Mouse (Mus musculus) cortical plate, adult 2 months (tissue): ENCODE results near the gene Klhl9. TPM values are rescaled to one million over a fixed set of nuclear protein-coding genes. Genes with fewer than 3 reads are reported as not detected.
A peak's percentile ranks its signal among the peaks of the same experiment; 100 is the strongest.

ENCODE experiments used
- H3K27ac ChIP-seq: fragments of 200-500 bp; 2 replicates; pipeline ENCODE4 v1.5.1; 2012; ENCODE audit warnings: low read length, control low read depth, inconsistent platforms; ENCODE audit not compliant: insufficient read depth
- H3K4me1 ChIP-seq: fragments of 200-500 bp; 2 replicates; pipeline ENCODE4 v1.6.1; 2011; ENCODE audit warnings: low read length; ENCODE audit not compliant: control insufficient read depth, insufficient read depth
- H3K4me3 ChIP-seq: fragments of 200-500 bp; 2 replicates; pipeline ENCODE4 v1.5.1; 2011; ENCODE audit warnings: mild to moderate bottlenecking, low read length, control low read depth; ENCODE audit not compliant: insufficient read depth
- CTCF ChIP-seq: fragments of 200-500 bp; IDR thresholded peaks from 2 replicates; pipeline ENCODE4 v1.5.1; 2011; ENCODE audit warnings: mild to moderate bottlenecking, control low read depth, low read length; ENCODE audit not compliant: insufficient read depth; ENCODE audit errors: extremely low read depth
- POLR2A ChIP-seq: fragments of 200-500 bp; IDR thresholded peaks from 2 replicates; pipeline ENCODE4 v1.6.1; 2011; ENCODE audit warnings: mild to moderate bottlenecking, low read length, control low read depth; ENCODE audit not compliant: insufficient read depth; ENCODE audit errors: extremely low read depth
- polyA plus RNA-seq: library from polyadenylated mRNA; depleted of rRNA; stranded (reverse); fragments of >200 nt; gene quantifications from 2 replicates; pipeline ENCODE4 v1.2.3, GENCODE M21; 2012

Gene Klhl9
- polyA plus RNA-seq, 1 experiment, result 40.5 TPM

DNA sequence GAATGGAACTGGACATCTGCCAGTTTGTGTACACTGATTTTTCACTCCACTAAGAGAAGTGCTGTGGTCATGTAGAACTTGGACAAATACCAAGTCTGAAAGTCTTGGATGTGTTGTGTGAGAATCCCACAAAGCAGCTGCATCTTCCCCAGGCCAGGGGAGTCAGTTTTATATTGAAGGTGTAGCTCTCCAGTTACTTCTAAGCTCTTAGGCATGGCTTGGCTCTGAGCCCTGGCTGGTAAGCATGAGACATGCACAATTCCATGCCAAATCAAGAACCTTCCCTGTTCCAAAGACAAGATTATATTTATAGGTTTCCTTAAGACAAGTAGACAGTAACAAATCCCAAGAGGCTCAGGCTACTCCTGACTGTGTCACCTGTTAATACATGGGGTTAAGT, 7.2 kb downstream of the Klhl9 start:
- H3K4me1 ChIP-seq, result peaks cover 1% of the 10 kb centered on the region; the same call in 1 of the 2 replicates
- no peak for TF ChIP-seq CTCF
- no peak for TF ChIP-seq POLR2A

GRCm38 (mm10) chr4:88714281-88714680, 8.0 kb downstream of the Klhl9 start:
- no peak for TF ChIP-seq CTCF
- no peak for TF ChIP-seq POLR2A
- peaks cover 1% of the 10 kb centered on the region; the same call in 1 of the 2 replicates for H3K4me1 ChIP-seq
- no peak overlapping the region for H3K27ac ChIP-seq

More for the DNA sequence above, 7.2 kb downstream of the Klhl9 start:
- Histone ChIP-seq H3K4me3 (no peak overlapping the region), H3K27ac (no peak overlapping the region)

GRCm38 (mm10) chr4:88707128-88707826, 15.0 kb downstream of the Klhl9 start:
- Histone ChIP-seq H3K27ac (no peak overlapping the region), H3K4me3 (no peak overlapping the region), H3K4me1 (no peaks in the 10 kb centered on the region)
- no peak for TF ChIP-seq POLR2A
- no peak for TF ChIP-seq CTCF

More at GRCm38 (mm10) chr4:88714281-88714680, 8.0 kb downstream of the Klhl9 start:
- H3K4me3 ChIP-seq, result no peak overlapping the region

DNA sequence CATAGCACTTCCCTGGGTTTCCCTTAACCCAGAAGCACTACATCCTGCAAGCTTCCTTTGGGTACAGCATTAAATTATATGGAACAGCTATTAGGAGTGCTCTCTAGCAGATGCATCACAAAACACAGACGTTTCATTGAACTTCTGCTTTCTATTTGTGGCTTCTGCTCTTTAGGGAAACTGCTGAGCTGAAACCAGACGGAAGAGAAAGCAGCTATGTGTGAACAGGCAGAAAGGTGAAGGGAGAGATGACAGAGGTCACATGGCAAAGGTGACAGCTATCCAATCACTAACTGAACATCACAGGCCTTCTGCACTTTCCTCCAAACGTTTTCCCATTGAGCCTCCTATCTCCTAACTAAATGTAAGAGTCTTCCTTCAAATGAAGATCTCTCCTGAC, 16.3 kb downstream of the Klhl9 start:
- Histone ChIP-seq H3K4me1 (no peaks in the 10 kb centered on the region), H3K4me3 (no peak overlapping the region), H3K27ac (no peak overlapping the region)
- TF ChIP-seq CTCF (no peak), POLR2A (no peak)

- no peak for TF ChIP-seq POLR2A
- TF ChIP-seq CTCF, result no peak
- no peak overlapping the region for H3K4me3 ChIP-seq
- H3K4me1 ChIP-seq, result no peaks in the 10 kb centered on the region
- H3K27ac ChIP-seq, result no peak overlapping the region
Observed at GRCm38 (mm10) chr4:88699301-88699700, 23.0 kb downstream of the Klhl9 start.

GRCm38 (mm10) chr4:88698781-88699180, 23.5 kb downstream of the Klhl9 start:
- TF ChIP-seq POLR2A (no peak), CTCF (no peak)
- Histone ChIP-seq H3K27ac (no peak overlapping the region), H3K4me3 (no peak overlapping the region), H3K4me1 (no peaks in the 10 kb centered on the region)

DNA sequence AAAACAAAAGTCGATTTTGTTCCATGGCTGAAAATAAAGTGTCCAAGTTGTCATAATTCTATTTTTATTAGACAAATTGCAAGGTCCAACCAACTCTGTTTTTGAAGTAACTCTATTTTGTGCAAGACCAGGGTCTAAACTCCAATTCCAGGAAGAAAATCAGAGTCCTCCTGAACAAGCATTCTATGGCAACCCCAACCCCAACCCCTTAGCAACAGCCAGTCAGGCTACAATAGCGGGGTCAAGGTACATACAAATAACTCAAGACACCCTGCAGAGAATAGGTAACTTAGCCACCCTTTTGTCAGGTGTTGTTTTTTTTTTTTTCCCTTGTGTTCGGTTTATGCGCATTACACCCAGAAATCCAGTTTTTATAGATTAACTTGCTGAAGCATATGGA, 24.5 kb downstream of the Klhl9 start:
- H3K27ac ChIP-seq, result no peak overlapping the region
- no peak for TF ChIP-seq CTCF
- no peak for TF ChIP-seq POLR2A
- H3K4me1 ChIP-seq, result no peaks in the 10 kb centered on the region
- no peak overlapping the region for H3K4me3 ChIP-seq

DNA sequence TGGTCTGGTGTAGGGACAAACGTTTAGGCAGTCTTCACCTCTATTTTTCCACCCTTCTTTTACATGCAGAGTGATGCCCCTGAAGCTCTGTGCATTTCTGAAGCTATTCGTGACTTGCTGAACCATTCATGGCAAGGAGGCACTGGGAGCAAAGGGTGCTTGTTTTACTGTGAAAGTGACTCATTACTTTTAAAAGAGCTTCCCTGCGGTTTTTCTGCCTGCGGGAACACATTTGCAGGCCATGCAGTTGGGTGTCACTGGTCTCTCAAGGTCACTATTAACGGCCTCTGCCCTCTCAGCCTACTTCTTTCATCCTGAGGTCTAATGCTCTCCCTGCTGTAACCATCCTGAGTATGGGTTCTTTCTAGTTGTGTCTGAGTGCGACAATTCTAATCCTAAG, 25.2 kb downstream of the Klhl9 start:
- Histone ChIP-seq H3K4me3 (no peak overlapping the region), H3K4me1 (no peaks in the 10 kb centered on the region), H3K27ac (no peak overlapping the region)
- no peak for TF ChIP-seq CTCF

GRCm38 (mm10) chr4:88696237-88696884, 25.9 kb downstream of the Klhl9 start:
- peak; percentile 99 for TF ChIP-seq CTCF
- TF ChIP-seq POLR2A, result no peak
- no peak overlapping the region for H3K4me3 ChIP-seq
- H3K27ac ChIP-seq, result no peak overlapping the region

GRCm38 (mm10) chr4:88693392-88693791, 28.9 kb downstream of the Klhl9 start:
- Histone ChIP-seq H3K4me3 (no peak overlapping the region), H3K27ac (no peak overlapping the region), H3K4me1 (no peaks in the 10 kb centered on the region)
- TF ChIP-seq POLR2A, result no peak
- TF ChIP-seq CTCF, result no peak

More at GRCm38 (mm10) chr4:88696237-88696884, 25.9 kb downstream of the Klhl9 start:
- no peaks in the 10 kb centered on the region for H3K4me1 ChIP-seq
